Mouse (Mus musculus) limb, embryonic 11.5 days (tissue): ENCODE results near the gene Tex33. TPM values are rescaled to one million over a fixed set of nuclear protein-coding genes. Genes with fewer than 3 reads are reported as not detected.

ENCODE experiments used
- ATAC-seq: fragments of 200-750 bp; cut with Nextera tagmentation; 2 replicates; pipeline ENCODE4 v1.8.0; 2017; ENCODE audit warnings: low read depth; ENCODE audit not compliant: insufficient number of reproducible peaks, low FRiP score, low TSS enrichment
- DNase-seq: peaks from one replicate; pipeline ENCODE4 v3.0.0-alpha.2; 2015; ENCODE audit warnings: low spot score
- H3K27ac ChIP-seq: fragments of 300-500 bp; sonication (generic); replicated peaks from 2 replicates; pipeline ENCODE4 v1.5.1; 2014; ENCODE audit warnings: low read depth, mild to moderate bottlenecking, low read length
- H3K27me3 ChIP-seq: fragments of 300-500 bp; sonication (generic); 2 replicates; pipeline ENCODE4 v1.6.1; 2014; ENCODE audit warnings: mild to moderate bottlenecking, low read length, mixed read lengths; ENCODE audit not compliant: control insufficient read depth, insufficient read depth
- H3K36me3 ChIP-seq: fragments of 300-500 bp; sonication (generic); 2 replicates; pipeline ENCODE4 v1.6.1; 2014; ENCODE audit warnings: mild to moderate bottlenecking, low read length, moderate library complexity, mixed read lengths; ENCODE audit not compliant: control insufficient read depth, insufficient read depth
- H3K4me1 ChIP-seq: fragments of 300-500 bp; sonication (generic); 2 replicates; pipeline ENCODE4 v1.6.1; 2014; ENCODE audit warnings: low read length, mixed read lengths; ENCODE audit not compliant: control insufficient read depth, insufficient read depth
- H3K4me2 ChIP-seq: fragments of 300-500 bp; sonication (generic); 2 replicates; pipeline ENCODE4 v1.6.1; 2014; ENCODE audit warnings: low read depth, mild to moderate bottlenecking, moderate library complexity; ENCODE audit not compliant: severe bottlenecking
- H3K4me3 ChIP-seq: fragments of 300-500 bp; sonication (generic); 2 replicates; pipeline ENCODE4 v1.5.1; 2014; ENCODE audit warnings: low read depth, low read length
- H3K9ac ChIP-seq: fragments of 300-500 bp; sonication (generic); 2 replicates; pipeline ENCODE4 v1.6.1; 2014; ENCODE audit warnings: mild to moderate bottlenecking, low read length
- H3K9me3 ChIP-seq: fragments of 300-500 bp; sonication (generic); 2 replicates; pipeline ENCODE4 v1.6.1; 2016; ENCODE audit warnings: low read length; ENCODE audit not compliant: control insufficient read depth
- WGBS: fragments of 180-500 bp; shearing (Covaris S2); extraction: QIAGEN DNeasy Blood & Tissue Kit; methylation state at CpG from one replicate; pipeline ENCODE4 v1.1.7; 2014; 5-methylcytosine and 5-hydroxymethylcytosine counted together
- polyA plus RNA-seq: library from polyadenylated mRNA; unstranded; fragments of >200 nt; fragmentation: Nextera tagmentation; extraction: Ambion mirVana; gene quantifications from 2 replicates; pipeline ENCODE4 v1.2.1, GENCODE M21; 2014

Gene Tex33
- polyA plus RNA-seq, 1 experiment from 2014 or later: not detected

DNA sequence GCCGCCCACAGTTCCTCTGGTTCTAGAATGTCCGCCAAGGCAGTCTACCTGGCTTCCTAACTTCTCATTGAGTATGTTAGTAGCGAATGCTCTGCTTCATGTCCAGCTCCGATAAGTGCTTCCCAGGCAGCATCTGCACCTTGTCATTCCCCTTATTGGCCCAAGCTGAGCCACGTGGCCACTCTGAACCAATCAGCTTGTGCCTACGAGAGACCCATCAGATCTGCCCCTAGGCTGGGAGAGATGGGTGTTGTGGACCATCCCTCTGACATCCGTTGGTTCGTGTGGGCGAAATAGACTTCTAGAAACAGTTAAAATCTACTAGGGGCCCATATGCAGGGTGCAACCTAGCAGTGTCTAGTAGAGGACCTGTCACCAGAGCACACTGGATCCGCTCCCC, 17.9 kb downstream of the Tex33 start:
- no peak for ATAC-seq
- H3K27me3 ChIP-seq: no peaks in the 10 kb centered on the region
- no peaks in the 10 kb centered on the region for H3K9me3 ChIP-seq
- no peaks in the 10 kb centered on the region for H3K36me3 ChIP-seq
- no peak overlapping the region for H3K4me3 ChIP-seq
- H3K4me2 ChIP-seq: no peak overlapping the region
- H3K27ac ChIP-seq: no peak overlapping the region
- DNase-seq: no peak
- no peak overlapping the region for H3K9ac ChIP-seq
- H3K4me1 ChIP-seq: no peaks in the 10 kb centered on the region
- 84% methylated on average over 10 of the region's 10 CpGs for WGBS

DNA sequence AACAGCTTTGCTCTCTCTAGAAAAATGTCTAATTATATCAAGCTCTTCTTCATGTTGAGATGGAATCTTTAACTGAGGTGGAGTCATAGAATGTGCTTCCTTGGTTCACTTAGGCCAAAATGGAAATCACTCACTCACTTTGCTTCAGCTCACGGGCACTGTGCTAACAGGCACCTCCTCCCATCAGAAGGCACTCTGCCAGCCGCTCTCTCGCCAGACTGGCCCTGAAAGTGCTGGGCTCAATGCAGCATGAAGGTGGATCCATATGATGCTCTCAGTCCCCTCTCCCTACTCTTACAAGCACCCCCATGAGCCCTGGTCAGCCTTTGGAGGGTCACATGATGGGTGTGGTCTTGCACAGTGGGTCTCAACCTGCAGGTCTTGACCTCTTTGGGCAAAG, 21.5 kb downstream of the Tex33 start:
- no peak overlapping the region for H3K4me3 ChIP-seq
- no peak overlapping the region for H3K9ac ChIP-seq
- no peak for DNase-seq
- WGBS: 83% methylated on average over 3 of the region's 3 CpGs
- H3K27ac ChIP-seq: no peak overlapping the region
- no peak overlapping the region for H3K4me2 ChIP-seq
- H3K4me1 ChIP-seq: no peaks in the 10 kb centered on the region
- ATAC-seq: no peak
- no peaks in the 10 kb centered on the region for H3K36me3 ChIP-seq
- no peaks in the 10 kb centered on the region for H3K27me3 ChIP-seq
- no peaks in the 10 kb centered on the region for H3K9me3 ChIP-seq

DNA sequence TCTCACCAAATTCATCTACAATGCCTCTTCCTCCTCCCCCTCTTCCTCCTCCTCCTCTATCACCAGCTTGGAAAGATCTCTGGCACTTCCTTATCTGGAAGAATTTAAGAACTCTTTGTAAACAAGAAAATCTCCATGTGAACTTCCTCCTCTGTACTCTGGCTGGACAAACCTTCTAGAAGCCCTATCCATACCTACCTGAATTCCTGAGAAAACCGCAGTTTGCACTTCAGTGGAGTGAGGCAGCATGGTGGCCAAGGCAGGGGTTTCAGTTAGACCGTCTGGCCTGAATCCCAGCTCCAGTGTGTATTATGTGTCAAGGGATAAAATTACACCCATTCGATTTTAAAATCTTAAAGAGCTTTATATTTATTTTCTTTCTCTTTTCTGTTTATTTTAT, 22.9 kb downstream of the Tex33 start:
- DNase-seq: no peak
- H3K27me3 ChIP-seq: no peaks in the 10 kb centered on the region
- H3K9ac ChIP-seq: no peak overlapping the region
- no peak overlapping the region for H3K4me2 ChIP-seq
- H3K36me3 ChIP-seq: no peaks in the 10 kb centered on the region
- H3K27ac ChIP-seq: no peak overlapping the region
- no peak overlapping the region for H3K4me3 ChIP-seq
- 70% methylated on average over 3 of the region's 3 CpGs for WGBS
- ATAC-seq: no peak
- H3K9me3 ChIP-seq: no peaks in the 10 kb centered on the region
- no peaks in the 10 kb centered on the region for H3K4me1 ChIP-seq

DNA sequence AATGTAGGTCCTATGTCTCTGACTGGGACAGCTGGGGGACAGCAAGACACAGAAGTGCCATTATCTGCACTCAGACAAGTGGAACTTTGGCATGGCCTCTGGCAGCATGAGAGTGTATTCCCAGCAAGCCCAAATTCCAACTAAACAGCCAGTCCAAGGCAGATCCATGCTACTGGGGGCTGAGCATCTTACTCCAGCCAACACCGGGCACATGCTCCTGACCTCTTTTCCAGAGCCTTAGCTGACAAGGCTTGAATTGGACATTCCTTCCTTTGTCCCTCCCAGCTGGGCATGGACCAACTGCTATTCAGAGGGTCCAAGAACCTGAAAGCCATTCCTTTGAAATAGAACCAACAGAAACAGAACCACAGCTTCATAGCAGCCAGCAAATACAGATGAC, 26.1 kb downstream of the Tex33 start:
- no peak for ATAC-seq
- H3K4me1 ChIP-seq: no peaks in the 10 kb centered on the region
- no peak overlapping the region for H3K27ac ChIP-seq
- no peaks in the 10 kb centered on the region for H3K36me3 ChIP-seq
- H3K4me2 ChIP-seq: no peak overlapping the region
- no peak overlapping the region for H3K4me3 ChIP-seq
- no peak for DNase-seq
- no peak overlapping the region for H3K9ac ChIP-seq
- H3K9me3 ChIP-seq: no peaks in the 10 kb centered on the region
- 94% methylated on average over 1 of the region's 1 CpGs for WGBS
- no peaks in the 10 kb centered on the region for H3K27me3 ChIP-seq

- no peak overlapping the region for H3K9ac ChIP-seq
- H3K27me3 ChIP-seq: no peaks in the 10 kb centered on the region
- no peak overlapping the region for H3K27ac ChIP-seq
- 14% methylated on average over 8 of the region's 8 CpGs for WGBS
- H3K4me1 ChIP-seq: no peaks in the 10 kb centered on the region
- no peaks in the 10 kb centered on the region for H3K9me3 ChIP-seq
- no peak overlapping the region for H3K4me3 ChIP-seq
- H3K36me3 ChIP-seq: no peaks in the 10 kb centered on the region
- DNase-seq: peak; percentile 65
- no peak overlapping the region for H3K4me2 ChIP-seq
- ATAC-seq: no peak
These were observed 26.8 kb downstream of the Tex33 start for GRCm38 (mm10) chr15:78368926-78369346.

DNA sequence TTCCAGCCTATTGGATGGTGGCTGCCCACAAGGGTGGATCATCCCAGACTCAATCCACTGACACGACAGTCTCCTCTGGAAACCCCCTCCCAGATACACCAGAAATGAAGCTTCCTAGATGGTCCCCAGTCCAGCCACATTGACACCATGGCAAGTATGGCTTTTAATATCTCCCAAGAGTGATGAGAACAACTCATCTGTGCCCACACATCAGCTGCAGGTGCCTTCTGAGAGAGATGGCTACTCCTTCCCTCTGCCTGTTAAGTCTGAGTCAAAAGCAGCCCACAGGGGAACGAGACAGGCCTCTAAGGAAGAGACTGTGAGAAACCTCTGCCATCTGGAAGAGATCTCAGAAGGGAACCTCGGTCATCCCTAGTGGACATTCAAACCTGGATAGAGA, 27.9 kb downstream of the Tex33 start:
- H3K4me3 ChIP-seq: no peak overlapping the region
- H3K4me2 ChIP-seq: no peak overlapping the region
- H3K4me1 ChIP-seq: no peaks in the 10 kb centered on the region
- H3K27ac ChIP-seq: no peak overlapping the region
- DNase-seq (no peak), ATAC-seq (no peak)
- no peaks in the 10 kb centered on the region for H3K36me3 ChIP-seq
- H3K9me3 ChIP-seq: no peaks in the 10 kb centered on the region
- no peaks in the 10 kb centered on the region for H3K27me3 ChIP-seq
- H3K9ac ChIP-seq: no peak overlapping the region
- 70% methylated on average over 3 of the region's 3 CpGs for WGBS

- WGBS: 77% methylated on average over 8 of the region's 8 CpGs
- H3K4me3 ChIP-seq: no peak overlapping the region
- H3K27ac ChIP-seq: no peak overlapping the region
- H3K36me3 ChIP-seq: no peaks in the 10 kb centered on the region
- DNase-seq (no peak), ATAC-seq (no peak)
- no peaks in the 10 kb centered on the region for H3K4me1 ChIP-seq
- no peaks in the 10 kb centered on the region for H3K9me3 ChIP-seq
- no peaks in the 10 kb centered on the region for H3K27me3 ChIP-seq
- no peak overlapping the region for H3K9ac ChIP-seq
- H3K4me2 ChIP-seq: no peak overlapping the region
These were observed 28.8 kb downstream of the Tex33 start for GRCm38 (mm10) chr15:78366875-78367274.

DNA sequence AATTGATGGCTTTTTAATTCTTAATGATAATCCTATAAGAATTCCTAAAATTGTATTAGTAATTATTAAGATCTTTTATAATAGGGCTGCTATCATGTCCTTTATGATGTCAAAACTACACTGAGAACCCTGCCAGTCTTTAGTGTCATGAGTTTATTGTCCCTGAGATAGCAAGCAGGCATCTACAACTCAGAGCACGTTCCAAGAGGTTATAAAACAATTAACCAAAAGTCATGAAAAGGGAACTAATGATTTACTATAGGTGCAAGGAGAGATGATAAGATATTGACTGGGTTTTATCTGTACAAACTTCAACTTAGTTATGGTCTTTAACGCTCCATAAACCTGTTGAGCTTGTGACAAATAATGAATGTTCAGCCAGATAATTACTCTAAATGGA, 29.8 kb downstream of the Tex33 start:
- Histone ChIP-seq H3K36me3 (no peaks in the 10 kb centered on the region), H3K4me1 (no peaks in the 10 kb centered on the region), H3K27ac (no peak overlapping the region), H3K4me3 (no peak overlapping the region), H3K27me3 (no peaks in the 10 kb centered on the region), H3K9ac (no peak overlapping the region), H3K4me2 (no peak overlapping the region), H3K9me3 (no peaks in the 10 kb centered on the region)
- ATAC-seq: no peak
- DNase-seq: no peak
- 29% methylated on average over 2 of the region's 2 CpGs for WGBS

DNA sequence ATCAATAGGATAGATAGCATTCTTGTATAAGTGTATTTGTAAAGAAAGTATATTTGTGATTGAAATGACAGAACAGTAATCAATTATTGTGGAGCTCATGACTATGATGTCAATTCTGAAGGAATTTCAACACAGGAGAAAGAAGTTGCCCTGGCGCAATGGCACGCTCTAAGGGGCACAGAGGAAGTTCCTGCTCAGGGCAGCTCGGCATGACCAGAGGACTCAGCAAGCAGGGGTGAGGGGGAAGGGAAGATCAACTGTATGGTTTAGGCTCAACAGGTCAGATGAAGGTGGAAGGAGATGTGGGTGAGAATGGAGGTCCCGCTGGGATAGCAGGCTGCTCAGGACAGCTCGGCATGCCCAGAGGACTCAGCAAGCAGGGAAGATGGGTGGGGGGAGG, 40.2 kb downstream of the Tex33 start:
- no peaks in the 10 kb centered on the region for H3K36me3 ChIP-seq
- no peak overlapping the region for H3K4me2 ChIP-seq
- WGBS: 90% methylated on average over 5 of the region's 5 CpGs
- no peaks in the 10 kb centered on the region for H3K27me3 ChIP-seq
- no peak for ATAC-seq
- H3K9ac ChIP-seq: no peak overlapping the region
- no peak for DNase-seq
- no peaks in the 10 kb centered on the region for H3K9me3 ChIP-seq
- H3K4me1 ChIP-seq: no peaks in the 10 kb centered on the region
- no peak overlapping the region for H3K4me3 ChIP-seq
- H3K27ac ChIP-seq: no peak overlapping the region
